Mouse (Mus musculus) limb, embryonic 10.5 days (tissue): ENCODE results near the gene Hat1. TPM values are rescaled to one million over a fixed set of nuclear protein-coding genes. Genes with fewer than 3 reads are reported as not detected.

Source experiments
- DNase-seq: peaks from one replicate; pipeline ENCODE4 v3.0.0-alpha.2; 2017; ENCODE audit warnings: low spot score
- H3K27ac ChIP-seq: fragments of 300-500 bp; sonication (generic); 2 replicates; pipeline ENCODE4 v1.5.1; 2016; ENCODE audit warnings: mild to moderate bottlenecking
- H3K27me3 ChIP-seq: fragments of 300-500 bp; sonication (generic); 2 replicates; pipeline ENCODE4 v1.6.1; 2016; ENCODE audit warnings: low read depth, mild to moderate bottlenecking; ENCODE audit not compliant: poor library complexity, severe bottlenecking
- H3K36me3 ChIP-seq: fragments of 300-500 bp; sonication (generic); 2 replicates; pipeline ENCODE4 v1.6.1; 2016; ENCODE audit warnings: mild to moderate bottlenecking, moderate library complexity
- H3K4me1 ChIP-seq: fragments of 300-500 bp; sonication (generic); 2 replicates; pipeline ENCODE4 v1.6.1; 2016
- H3K4me3 ChIP-seq: fragments of 300-500 bp; sonication (generic); 2 replicates; pipeline ENCODE4 v1.5.1; 2016; ENCODE audit warnings: mild to moderate bottlenecking, moderate library complexity
- H3K9me3 ChIP-seq: fragments of 300-500 bp; sonication (generic); replicated peaks from 2 replicates; pipeline ENCODE4 v1.6.1; 2016; ENCODE audit warnings: mild to moderate bottlenecking
- WGBS: fragments of 180-500 bp; shearing (Covaris S2); methylation state at CpG from one replicate; pipeline ENCODE4 v1.1.7; 2016; 5-methylcytosine and 5-hydroxymethylcytosine counted together
- polyA plus RNA-seq: library from polyadenylated mRNA; unstranded; fragments of >200 nt; fragmentation: Nextera tagmentation; extraction: Ambion mirVana; gene quantifications from 2 replicates; pipeline ENCODE4 v1.2.1, GENCODE M21; 2016

The Hat1 gene
- polyA plus RNA-seq, 1 experiment from 2014 or later, result 176 TPM

DNA sequence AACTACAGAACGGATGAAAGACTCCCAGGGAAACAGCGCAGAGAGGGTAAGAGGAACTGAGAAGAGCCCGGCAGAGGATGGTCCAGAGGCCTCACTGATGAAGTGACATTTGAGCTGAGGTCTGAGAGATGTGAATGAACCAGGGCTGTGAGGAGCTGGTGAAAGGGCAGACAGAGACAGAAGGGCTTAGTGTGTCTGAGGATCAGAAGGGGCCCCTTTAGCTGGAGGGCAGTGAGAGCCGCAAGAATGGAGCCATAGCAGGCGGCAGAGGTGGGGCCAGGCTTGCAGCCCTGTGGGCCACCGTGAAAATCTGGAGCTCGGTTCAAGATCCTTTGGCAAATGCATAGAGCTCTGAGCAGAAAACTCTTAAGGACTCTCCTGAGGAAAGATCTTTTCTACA is 91.2 kb downstream of the Hat1 start:
- Histone ChIP-seq H3K4me3 (no peak overlapping the region), H3K27ac (no peak overlapping the region), H3K27me3 (no peaks in the 10 kb centered on the region), H3K4me1 (peaks cover 36% of the 10 kb centered on the region), H3K36me3 (no peaks in the 10 kb centered on the region), H3K9me3 (no peaks in the 10 kb centered on the region)
- no peak for DNase-seq
- WGBS, result 7% methylated on average over 7 of the region's 7 CpGs

DNA sequence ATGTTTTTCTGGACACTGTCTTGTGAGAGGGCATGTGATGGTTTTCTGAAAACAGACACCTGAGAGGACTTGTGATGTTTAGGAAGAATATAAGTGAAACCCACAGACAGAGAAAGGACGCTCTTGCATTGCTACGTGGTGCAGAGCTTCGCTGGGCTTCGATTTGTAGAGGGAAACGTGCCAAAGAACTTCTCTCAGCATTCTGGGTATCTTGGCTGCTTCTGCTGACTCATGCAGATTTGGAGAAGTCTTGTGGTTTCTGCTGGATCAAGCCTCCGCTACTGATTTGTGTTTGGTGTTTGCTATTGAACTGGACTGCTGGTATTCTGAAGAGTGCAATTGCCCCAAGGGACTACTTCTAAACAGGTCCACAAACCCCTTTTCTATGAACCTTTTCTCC is 93.1 kb downstream of the Hat1 start:
- WGBS, result 89% methylated on average over 6 of the region's 6 CpGs
- no peak overlapping the region for H3K4me3 ChIP-seq
- no peak for DNase-seq
- no peaks in the 10 kb centered on the region for H3K36me3 ChIP-seq
- no peaks in the 10 kb centered on the region for H3K27me3 ChIP-seq
- H3K4me1 ChIP-seq, result peaks cover 22% of the 10 kb centered on the region
- H3K9me3 ChIP-seq, result no peaks in the 10 kb centered on the region
- no peak overlapping the region for H3K27ac ChIP-seq

DNA sequence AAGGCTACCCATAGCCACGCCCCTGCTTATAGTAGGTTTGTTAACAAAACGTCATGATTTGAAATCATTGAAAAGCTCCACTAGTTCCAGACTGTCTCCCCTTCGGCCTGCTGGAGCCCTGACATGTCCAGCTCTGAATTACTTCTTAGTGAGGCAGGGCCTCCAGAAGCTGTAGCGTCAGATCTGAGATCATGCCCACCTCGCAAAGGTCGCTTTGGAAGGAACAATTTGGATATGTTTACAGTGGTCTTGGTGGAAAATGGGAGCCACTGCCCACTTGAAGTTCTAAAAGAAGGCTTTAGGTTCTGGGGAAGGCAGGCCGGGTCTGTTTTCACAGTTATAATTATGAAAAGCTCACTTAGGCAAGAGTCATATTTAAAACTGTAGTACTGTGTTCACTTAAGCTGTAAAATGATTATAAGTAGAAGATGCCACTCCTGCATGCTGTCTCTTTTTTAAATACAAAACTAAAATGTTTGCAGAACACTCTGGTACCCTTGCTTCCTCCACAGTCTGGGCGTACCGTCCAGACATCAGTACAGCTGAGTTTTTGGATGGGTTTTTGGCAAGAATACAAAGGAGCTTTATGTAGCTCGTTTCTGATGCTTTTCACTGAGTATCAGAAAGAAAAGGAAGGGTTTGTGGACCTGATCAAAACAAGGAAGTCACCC is 94.4 kb downstream of the Hat1 start:
- no peaks in the 10 kb centered on the region for H3K27me3 ChIP-seq
- 78% methylated on average over 10 of the region's 10 CpGs for WGBS
- peaks cover 22% of the 10 kb centered on the region for H3K4me1 ChIP-seq
- H3K4me3 ChIP-seq, result no peak overlapping the region
- H3K9me3 ChIP-seq, result no peaks in the 10 kb centered on the region
- H3K27ac ChIP-seq, result no peak overlapping the region
- H3K36me3 ChIP-seq, result no peaks in the 10 kb centered on the region
- no peak for DNase-seq

DNA sequence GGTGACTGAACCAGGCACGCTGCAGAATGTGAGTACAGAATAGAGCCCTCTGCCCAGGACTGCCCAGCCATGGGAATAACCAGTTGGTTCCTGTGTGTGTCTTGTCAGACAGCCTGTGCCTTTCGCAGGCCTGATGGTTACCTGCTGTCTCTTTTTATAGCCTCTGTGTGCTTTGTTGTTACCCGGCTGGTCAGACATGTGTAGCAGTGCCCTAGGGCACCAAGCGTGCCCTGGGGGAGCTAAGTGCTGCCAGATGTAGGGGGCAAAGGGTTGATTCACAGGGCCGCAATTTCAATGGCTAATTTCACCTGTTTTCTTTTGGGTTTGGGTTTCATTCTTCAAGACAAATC is 94.9 kb downstream of the Hat1 start:
- H3K27ac ChIP-seq, result no peak overlapping the region
- 25% methylated on average over 5 of the region's 5 CpGs for WGBS

More for the DNA sequence above, 94.9 kb downstream of the Hat1 start:
- Histone ChIP-seq H3K27me3 (no peaks in the 10 kb centered on the region), H3K9me3 (no peaks in the 10 kb centered on the region), H3K36me3 (no peaks in the 10 kb centered on the region), H3K4me1 (peaks cover 22% of the 10 kb centered on the region), H3K4me3 (no peak overlapping the region)
- DNase-seq, result no peak

Other genes starting within 250 kb of the Hat1 start
- gene Dync1i2, start 177.3 kb upstream of the Hat1 start, polyA plus RNA-seq, result 83.3 and 95.3 TPM in 2 replicates
- 26.1 and 29.6 TPM in 2 replicates for gene Slc25a12, start 21.2 kb upstream of the Hat1 start, polyA plus RNA-seq
- gene Metap1d, start 64.3 kb downstream of the Hat1 start, polyA plus RNA-seq, result 21.4 and 28.8 TPM in 2 replicates
- 5.7 and 9.0 TPM in 2 replicates for gene Dlx1, start 139.2 kb downstream of the Hat1 start, polyA plus RNA-seq
- 4.9 and 7.2 TPM in 2 replicates for gene Dlx2, start 157.8 kb downstream of the Hat1 start, polyA plus RNA-seq